8 mouse cellular contexts compared by ENCODE assay signal in genomic region chr15:80799074-80799633, GRCm38 (mm10).
DNase-seq lines count a peak whose midpoint lies in the region; ATAC-seq and TF ChIP-seq lines count a peak whose summit lies in the region.

No protein-coding gene starts in this region.

- no peaks in the 10 kb centered on the region for H3K9me3 ChIP-seq in heart, embryonic 10.5 days
- no peaks in the 10 kb centered on the region for H3K9me3 ChIP-seq in kidney, embryonic 15.5 days (replicated peaks)
- no peaks in the 10 kb centered on the region for H3K9me3 ChIP-seq in liver, embryonic 16.5 days (replicated peaks; ENCODE audit: control insufficient read depth, low read length)
- no peaks in the 10 kb centered on the region for H3K9me3 ChIP-seq in neural tube, embryonic 15.5 days (replicated peaks)

- H3K27me3 ChIP-seq in heart, embryonic 10.5 days (ENCODE audit: insufficient read depth, poor library complexity, severe bottlenecking), result no peaks in the 10 kb centered on the region
- no peaks in the 10 kb centered on the region for H3K27me3 ChIP-seq in kidney, embryonic 15.5 days
- no peaks in the 10 kb centered on the region for H3K27me3 ChIP-seq in liver, embryonic 16.5 days (ENCODE audit: control insufficient read depth, insufficient read depth, low read depth, low read length)
- H3K27me3 ChIP-seq in neural tube, embryonic 15.5 days (replicated peaks), result no peaks in the 10 kb centered on the region

- TF ChIP-seq CTCF in cortical plate, adult 2 months (IDR thresholded peaks at IDR 0.05; ENCODE audit: extremely low read depth, insufficient read depth, low read length), result no peak

- H3K36me3 ChIP-seq in heart, embryonic 10.5 days, result no peaks in the 10 kb centered on the region
- no peaks in the 10 kb centered on the region for H3K36me3 ChIP-seq in kidney, embryonic 15.5 days
- no peaks in the 10 kb centered on the region for H3K36me3 ChIP-seq in liver, embryonic 16.5 days (ENCODE audit: control insufficient read depth, insufficient read depth)
- no peaks in the 10 kb centered on the region for H3K36me3 ChIP-seq in neural tube, embryonic 15.5 days

- peak overlapping the region; percentile 68 for H3K4me2 ChIP-seq in kidney, embryonic 15.5 days
- H3K4me2 ChIP-seq in liver, embryonic 16.5 days (ENCODE audit: low read depth, low read length), result peak overlapping the region; percentile 83
- peak overlapping the region; percentile 80 for H3K4me2 ChIP-seq in neural tube, embryonic 15.5 days

- peak overlapping the region; percentile 36; the same call in 1 of the 2 replicates for H3K27ac ChIP-seq in cortical plate, adult 2 months (ENCODE audit: insufficient read depth, low read length)
- H3K27ac ChIP-seq in heart, embryonic 10.5 days, result peak overlapping the region; percentile 90
- peak overlapping the region; percentile 90 for H3K27ac ChIP-seq in kidney, embryonic 15.5 days
- peak overlapping the region; percentile 86 for H3K27ac ChIP-seq in liver, embryonic 16.5 days (ENCODE audit: low read length)
- H3K27ac ChIP-seq in neural tube, embryonic 15.5 days (replicated peaks), result peak overlapping the region; percentile 90

- TF ChIP-seq POLR2A in cortical plate, adult 2 months (IDR thresholded peaks at IDR 0.05; ENCODE audit: extremely low read depth, insufficient read depth, low read length), result 0 out of 2 replicates have a peak, but pooled peaks have one; percentile 31

- peaks cover 8% of the 10 kb centered on the region; the same call in 1 of the 2 replicates for H3K4me1 ChIP-seq in cortical plate, adult 2 months (ENCODE audit: control insufficient read depth, insufficient read depth, low read length)
- H3K4me1 ChIP-seq in heart, embryonic 10.5 days, result peaks cover 38% of the 10 kb centered on the region
- H3K4me1 ChIP-seq in kidney, embryonic 15.5 days, result peaks cover 38% of the 10 kb centered on the region
- peaks cover 40% of the 10 kb centered on the region for H3K4me1 ChIP-seq in liver, embryonic 16.5 days (ENCODE audit: control insufficient read depth, low read depth, low read length)
- peaks cover 47% of the 10 kb centered on the region for H3K4me1 ChIP-seq in neural tube, embryonic 15.5 days

- ATAC-seq in kidney, embryonic 15.5 days (replicated peaks; ENCODE audit: low FRiP score), result peak; percentile 41; the same call in 1 of the 2 replicates
- peak; percentile 49 for ATAC-seq in liver, embryonic 16.5 days (ENCODE audit: low read depth)
- peak; percentile 46 for ATAC-seq in neural tube, embryonic 15.5 days (ENCODE audit: low FRiP score)

- DNase-seq in 3134 (ENCODE audit: extremely low read depth, insufficient read length, low spot score) (peak; percentile 53), NIH3T3 (ENCODE audit: low read depth) (peak; percentile 58)
- DNase-seq in heart, embryonic 10.5 days (ENCODE audit: low spot score), result no peak
- DNase-seq in thymus, postnatal 4 days, result peak; percentile 73

- WGBS in heart, embryonic 10.5 days, result 2% methylated on average over 10 of the region's 10 CpGs
- WGBS in kidney, embryonic 15.5 days, result 0% methylated on average over 10 of the region's 10 CpGs
- WGBS in liver, embryonic 16.5 days (ENCODE audit: insufficient replicate concordance), result under 1% methylated on average over 10 of the region's 10 CpGs
- WGBS in neural tube, embryonic 15.5 days, result under 1% methylated on average over 10 of the region's 10 CpGs

- peak overlapping the region; percentile 61 for H3K9ac ChIP-seq in kidney, embryonic 15.5 days
- H3K9ac ChIP-seq in liver, embryonic 16.5 days (ENCODE audit: low read depth, low read length), result peak overlapping the region; percentile 78
- H3K9ac ChIP-seq in neural tube, embryonic 15.5 days (replicated peaks), result peak overlapping the region; percentile 67

- peak overlapping the region; percentile 36 for H3K4me3 ChIP-seq in cortical plate, adult 2 months (ENCODE audit: insufficient read depth, low read length)
- H3K4me3 ChIP-seq in heart, embryonic 10.5 days, result peak overlapping the region; percentile 69
- H3K4me3 ChIP-seq in kidney, embryonic 15.5 days (replicated peaks), result peak overlapping the region; percentile 60
- peak overlapping the region; percentile 72 for H3K4me3 ChIP-seq in liver, embryonic 16.5 days (ENCODE audit: low read depth, low read length)
- peak overlapping the region; percentile 55 for H3K4me3 ChIP-seq in neural tube, embryonic 15.5 days (replicated peaks)

Comparison
In these comparisons a context has a peak if more than half of its experiments do, and no peak if none do; other contexts are left out.
1. H3K27ac ChIP-seq: peak in every context shown above with its lines; median percentile 90 in heart, embryonic 10.5 days; 90 in kidney, embryonic 15.5 days; 90 in neural tube, embryonic 15.5 days; 86 in liver, embryonic 16.5 days; 36 in cortical plate, adult 2 months.